Mouse (Mus musculus) spleen, embryonic (tissue): ENCODE data around the gene Fgfr4.

ENCODE experiments used
- CTCF ChIA-PET: fragments of 350-600 bp; sonication (Branson Sonifier 250); formaldehyde crosslinking; loops from one replicate; lab custom pipeline; 2022; lab: Charles Lee

The Fgfr4 gene

GRCm38 (mm10) chr13:55152621-55153415, at the start of gene Fgfr4:
TSS of gene Fgfr4 (plus strand) at chr13:55152640.
- CTCF ChIA-PET = interaction anchor here (0.7 kb wide), 1 partner anchor 361 kb away, joined by 3 read pairs; no protein-coding TSS in a partner anchor

DNA sequence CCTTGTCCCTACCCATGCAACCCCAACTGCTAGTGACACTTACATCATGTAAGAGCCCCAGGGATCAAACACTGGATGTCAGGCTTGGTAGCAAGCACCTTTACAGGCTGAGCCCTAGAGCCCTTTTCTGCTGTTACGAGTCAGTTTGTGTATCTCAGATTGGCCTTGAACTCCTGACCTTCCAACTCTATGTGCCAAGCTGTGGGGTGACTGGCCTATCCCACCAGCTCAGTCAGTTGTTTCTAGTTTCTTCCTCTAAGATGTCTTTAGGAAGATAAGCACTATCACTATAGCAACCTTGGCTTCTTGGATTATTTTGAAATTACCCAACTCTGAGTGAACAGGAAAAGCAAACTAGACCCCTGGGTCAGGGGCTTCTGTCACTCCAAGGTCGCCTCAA, 49.1 kb upstream of the Fgfr4 start:
- CTCF ChIA-PET = no interaction called here

- CTCF ChIA-PET = interaction anchor here (1.0 to 1.2 kb wide), 2 partner anchors 19 to 73 kb away, joined by 3 to 5 read pairs; no protein-coding TSS in a partner anchor
Measured at GRCm38 (mm10) chr13:55105045-55105952, 47.1 kb upstream of the Fgfr4 start, which contains the start of gene Zfp346. TSS of gene Zfp346 (plus strand) at chr13:55105311.

- CTCF ChIA-PET = interaction anchor here (1.0 to 1.2 kb wide), 2 partner anchors 19 to 72 kb away, joined by 3 to 5 read pairs; no protein-coding TSS in a partner anchor
Measured at GRCm38 (mm10) chr13:55105953-55106691, 46.3 kb upstream of the Fgfr4 start.

DNA sequence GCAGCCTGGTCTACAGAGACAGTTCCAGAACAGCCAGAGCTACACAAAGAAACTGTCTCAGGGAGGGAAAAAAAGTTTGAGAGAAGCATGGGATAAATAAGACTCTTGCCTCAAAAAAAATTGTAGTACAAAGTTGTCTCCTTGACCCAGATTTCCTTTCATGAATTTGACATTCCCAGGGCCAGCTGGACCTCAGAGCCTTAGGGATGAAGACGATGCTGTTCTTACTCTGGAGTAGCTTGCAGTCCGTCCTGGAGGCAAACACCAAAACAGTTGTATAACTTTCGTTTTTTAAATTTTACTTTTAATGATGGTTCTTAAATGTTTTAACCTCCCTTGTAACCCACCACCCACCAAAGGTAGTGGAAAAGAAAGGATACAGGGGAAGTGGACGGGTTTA, 45.3 kb upstream of the Fgfr4 start:
- CTCF ChIA-PET = no interaction called here

DNA sequence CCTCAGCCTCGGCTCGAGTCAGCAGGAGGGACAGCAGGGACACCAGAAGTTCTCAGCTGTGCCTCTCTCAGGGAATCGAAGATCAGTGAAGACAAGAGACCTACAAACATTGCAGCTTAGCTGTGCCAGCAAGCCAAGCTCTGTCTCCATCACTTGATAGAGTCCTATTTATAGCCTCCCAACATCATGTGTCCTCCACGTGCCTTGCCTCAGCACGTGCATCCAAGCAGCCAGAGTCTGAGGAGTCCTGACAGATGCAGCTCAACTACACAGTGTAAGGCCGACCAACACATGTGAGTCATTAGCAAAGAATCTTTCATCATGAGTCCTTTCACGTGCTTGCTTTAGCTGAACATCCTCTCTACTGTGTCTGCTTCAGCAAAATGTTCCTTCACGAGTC, 44.7 kb upstream of the Fgfr4 start:
- CTCF ChIA-PET = no interaction called here

DNA sequence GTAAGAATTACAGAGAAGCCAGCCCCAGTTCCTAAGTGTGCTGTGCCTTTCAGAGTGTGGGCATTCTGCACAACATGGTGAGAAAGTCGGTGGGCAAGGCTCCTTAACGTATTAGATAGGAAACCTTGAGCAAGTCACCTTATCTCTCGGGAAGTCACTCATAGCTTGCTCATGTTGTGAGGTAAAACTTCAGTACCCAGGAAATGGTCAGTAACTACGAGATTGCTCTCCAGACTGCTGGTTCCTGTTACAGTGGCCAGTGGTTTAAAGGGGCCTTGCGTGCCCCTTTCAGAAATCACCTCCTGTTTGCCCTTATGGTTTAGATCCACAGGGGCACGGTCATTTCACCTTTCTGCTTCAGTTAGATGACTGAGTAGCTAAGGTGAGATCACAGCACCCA, 38.1 kb upstream of the Fgfr4 start:
- CTCF ChIA-PET = no interaction called here

- CTCF ChIA-PET = interaction anchor here (0.7 kb wide), 1 partner anchor 19 kb away, joined by 5 read pairs; the partner anchor contains the start of gene Zfp346
Measured at GRCm38 (mm10) chr13:55124903-55125302, 27.5 kb upstream of the Fgfr4 start.

DNA sequence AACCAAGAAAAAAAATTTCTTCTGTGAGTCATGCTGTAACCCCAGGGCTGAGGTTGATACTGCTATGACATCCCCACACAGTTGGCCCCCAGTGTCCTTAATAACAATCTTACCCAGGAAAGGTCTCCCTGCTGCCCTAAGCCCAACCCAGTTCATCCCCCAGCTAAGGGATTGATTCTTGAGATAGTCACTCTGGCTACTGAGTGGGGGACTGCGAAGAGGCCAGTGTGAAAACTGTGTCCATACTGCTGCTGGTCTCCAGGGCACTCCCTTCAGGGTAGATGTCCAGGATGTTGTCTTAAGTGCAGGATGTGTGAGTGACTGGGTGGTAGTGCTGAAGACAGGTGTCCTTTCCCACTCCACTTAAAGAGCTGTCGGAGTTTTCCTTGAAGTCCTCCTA, 19.0 kb upstream of the Fgfr4 start, which contains the start of gene Gm17617:
Gm17617 (minus strand) TSS at position 101 of the 400 bp plus-strand sequence.
- CTCF ChIA-PET = interaction anchor here (0.9 kb wide), 1 partner anchor 22 kb away, joined by 10 read pairs; no protein-coding TSS in a partner anchor

DNA sequence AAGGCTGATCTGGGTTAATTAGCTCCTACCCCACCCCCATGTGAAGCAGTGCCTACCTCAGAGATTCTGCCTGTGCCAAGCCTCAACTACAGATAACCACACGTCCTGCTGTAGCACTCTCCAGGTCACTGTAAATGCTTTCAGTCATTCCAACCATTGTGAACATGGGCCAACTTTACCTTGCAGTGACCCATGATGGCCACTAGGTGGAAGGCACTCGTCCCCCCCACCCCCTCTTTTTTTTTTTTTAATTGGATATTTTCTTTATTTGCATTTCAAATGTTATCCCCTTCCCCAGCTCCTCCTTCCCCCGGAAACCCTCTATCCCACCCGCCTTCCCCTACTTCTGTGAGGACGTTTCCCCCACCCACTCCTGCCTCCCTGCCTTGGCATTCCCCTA, 17.1 kb upstream of the Fgfr4 start:
- CTCF ChIA-PET = interaction anchor here (0.7 kb wide), 1 partner anchor 1268 kb away, joined by 11 read pairs; no protein-coding TSS in a partner anchor

DNA sequence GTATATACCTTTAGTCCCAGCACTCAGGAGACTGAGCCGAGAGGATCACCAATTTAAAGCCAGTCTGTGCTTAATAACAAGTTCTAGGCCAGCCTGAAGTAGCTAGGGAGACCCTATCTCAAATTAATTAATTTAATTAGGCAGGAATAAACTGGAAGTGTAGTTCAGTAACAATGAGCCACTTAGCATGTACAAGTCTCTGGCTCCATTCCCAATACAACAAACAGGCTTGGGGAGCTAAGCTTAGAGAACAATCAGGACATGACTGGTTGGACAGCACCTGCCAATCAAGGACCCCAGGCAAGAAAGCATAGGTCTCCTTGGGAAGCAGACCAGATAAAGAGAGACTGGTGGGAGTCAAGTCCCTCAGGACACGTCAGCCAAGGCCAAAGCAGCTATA, 12.2 kb upstream of the Fgfr4 start:
- CTCF ChIA-PET = no interaction called here

GRCm38 (mm10) chr13:55153951-55154350, 1.5 kb downstream of the Fgfr4 start:
- CTCF ChIA-PET = no interaction called here

- CTCF ChIA-PET = no interaction called here
Measured at GRCm38 (mm10) chr13:55162365-55162764, 9.9 kb downstream of the Fgfr4 start.

- CTCF ChIA-PET = no interaction called here
Measured at GRCm38 (mm10) chr13:55163553-55163952, 11.1 kb downstream of the Fgfr4 start.

- CTCF ChIA-PET = no interaction called here
Measured at GRCm38 (mm10) chr13:55165831-55166339, 13.4 kb downstream of the Fgfr4 start.

- CTCF ChIA-PET = interaction anchor here (0.6 to 0.8 kb wide), 2 partner anchors 8 to 167 kb away, joined by 3 to 9 read pairs; no protein-coding TSS in a partner anchor
Measured at GRCm38 (mm10) chr13:55166806-55167725, 14.6 kb downstream of the Fgfr4 start.

DNA sequence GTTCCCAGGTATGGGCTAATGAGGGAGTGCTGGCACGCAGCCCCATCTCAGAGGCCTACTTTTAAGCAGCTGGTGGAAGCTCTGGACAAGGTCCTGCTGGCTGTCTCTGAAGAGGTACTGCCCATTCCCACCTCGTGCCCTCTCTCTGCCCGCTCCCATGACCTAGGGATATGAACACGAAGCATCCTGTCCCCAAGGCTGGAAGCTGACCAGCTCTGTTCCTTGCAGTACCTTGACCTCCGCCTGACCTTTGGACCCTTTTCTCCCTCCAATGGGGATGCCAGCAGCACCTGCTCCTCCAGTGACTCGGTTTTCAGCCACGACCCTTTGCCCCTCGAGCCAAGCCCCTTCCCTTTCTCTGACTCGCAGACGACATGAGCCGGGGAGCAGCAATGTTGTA, 15.4 kb downstream of the Fgfr4 start:
- CTCF ChIA-PET = interaction anchor here (0.8 kb wide), 1 partner anchor 166 kb away, joined by 3 read pairs; no protein-coding TSS in a partner anchor

GRCm38 (mm10) chr13:55168255-55168654, 15.8 kb downstream of the Fgfr4 start:
- CTCF ChIA-PET = interaction anchor here (0.8 kb wide), 1 partner anchor 165 kb away, joined by 3 read pairs; no protein-coding TSS in a partner anchor

DNA sequence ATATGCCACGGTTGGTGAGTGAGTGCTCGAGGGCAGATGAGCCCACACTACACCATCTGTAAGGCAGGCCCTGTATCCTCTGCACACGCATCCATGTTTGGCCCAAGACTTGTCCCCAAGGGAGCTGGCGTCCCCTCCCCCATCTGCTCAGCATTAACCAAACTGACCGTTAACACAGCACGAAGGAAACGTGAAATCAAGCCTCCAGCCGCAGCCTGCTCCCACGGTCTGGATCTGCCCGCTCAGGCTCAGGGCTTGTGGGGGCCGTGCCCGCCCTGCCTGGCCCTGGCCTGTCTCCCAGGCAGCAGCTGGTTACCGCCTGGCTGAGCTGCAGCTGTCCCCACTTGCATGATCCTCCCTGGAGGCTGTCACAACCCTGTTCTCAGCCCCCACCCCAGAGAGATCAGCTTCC, 16.5 kb downstream of the Fgfr4 start:
- CTCF ChIA-PET = no interaction called here
